In the genomic region with DNA sequence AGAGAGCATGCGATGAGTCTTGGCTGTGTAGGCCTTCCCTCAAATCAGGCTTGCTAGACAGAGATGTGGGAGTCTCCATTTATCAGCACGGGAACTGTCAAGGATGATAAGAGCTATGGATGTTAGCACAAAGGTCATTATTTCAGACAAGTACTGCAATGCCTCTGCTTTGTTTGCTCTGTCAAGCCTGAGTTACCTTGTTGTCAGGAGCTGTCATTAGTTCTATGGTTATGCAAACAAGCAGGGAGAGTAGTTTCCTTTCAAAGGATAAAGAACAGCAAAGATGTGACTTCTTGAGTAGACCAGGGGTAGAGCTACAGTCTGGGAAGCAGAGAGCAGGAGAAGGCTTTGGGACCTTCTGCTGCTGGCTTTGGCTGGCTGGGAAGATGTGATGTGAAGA, we compare ENCODE assay signal across 25 mouse cellular contexts.
DNase-seq lines count a peak whose midpoint lies in the region; ATAC-seq lines count a peak whose summit lies in the region.
"Had no signal": no experiment of that assay in that cellular context is flagged by ENCODE, and none has a peak within 500 bp of the region (broad histone marks: within the 10 kb centered on the region; RNA-seq: fewer than 3 reads in every experiment).

No protein-coding gene starts in this region.

- H3K27ac ChIP-seq in hindbrain, embryonic 11.5 days (ENCODE audit: low read depth, low read length) = no peak overlapping the region
- H3K27ac ChIP-seq in hindbrain, embryonic 14.5 days = no peak overlapping the region
- no peak overlapping the region for H3K27ac ChIP-seq in midbrain, embryonic 11.5 days (ENCODE audit: low read depth, low read length)
- H3K27ac ChIP-seq in midbrain, embryonic 15.5 days = no peak overlapping the region
- H3K27ac ChIP-seq: forebrain, embryonic 13.5 days; heart, embryonic 10.5 days; hindbrain, embryonic 13.5 days; layer of hippocampus, adult 2 months; left cerebral cortex, adult 2 months; limb, embryonic 12.5 days; liver, embryonic 15.5 days; midbrain, embryonic 13.5 days had no signal

- peak; percentile 4 for DNase-seq in hindbrain, embryonic 11.5 days (ENCODE audit: low spot score)
- DNase-seq in hindbrain, embryonic 14.5 days (ENCODE audit: low spot score) = no peak
- no peak for DNase-seq in midbrain, embryonic 11.5 days (ENCODE audit: low spot score, missing footprints)
- DNase-seq in embryo, embryonic 9.5 days (ENCODE audit: extremely low spot score) = peak; percentile 4
- DNase-seq in gastrocnemius, adult 8-10 months (ENCODE audit: low spot score in 2 of 2) = no peak
- DNase-seq in natural killer cell, adult 2 months (ENCODE audit: low spot score in 2 of 2) = no peak
- DNase-seq: adrenal gland, adult 8-10 months; cerebellum, adult 11 months; cerebellum, adult 9-11 months; gastrocnemius, postnatal 14 days; heart, postnatal 36 days; kidney, postnatal 14 days; lung, embryonic 14.5 days; lung, postnatal 36 days; thymus, postnatal 4 days had no signal

- H3K9me3 ChIP-seq in hindbrain, embryonic 11.5 days (ENCODE audit: control insufficient read depth, low read length) = no peaks in the 10 kb centered on the region
- no peaks in the 10 kb centered on the region for H3K9me3 ChIP-seq in hindbrain, embryonic 14.5 days (ENCODE audit: control insufficient read depth, low read length)
- no peaks in the 10 kb centered on the region for H3K9me3 ChIP-seq in midbrain, embryonic 11.5 days (ENCODE audit: control insufficient read depth, low read length)
- H3K9me3 ChIP-seq in midbrain, embryonic 15.5 days = no peaks in the 10 kb centered on the region
- H3K9me3 ChIP-seq: forebrain, embryonic 13.5 days; heart, embryonic 10.5 days; hindbrain, embryonic 13.5 days; limb, embryonic 12.5 days; liver, embryonic 15.5 days; midbrain, embryonic 13.5 days had no signal

- no peak overlapping the region for H3K4me2 ChIP-seq in hindbrain, embryonic 11.5 days (replicated peaks; ENCODE audit: low read depth, low read length)
- no peak overlapping the region for H3K4me2 ChIP-seq in hindbrain, embryonic 14.5 days (replicated peaks)
- no peak overlapping the region for H3K4me2 ChIP-seq in midbrain, embryonic 11.5 days
- no peak overlapping the region for H3K4me2 ChIP-seq in midbrain, embryonic 15.5 days
- H3K4me2 ChIP-seq: forebrain, embryonic 13.5 days; hindbrain, embryonic 13.5 days; limb, embryonic 12.5 days; liver, embryonic 15.5 days; lung, embryonic 14.5 days; midbrain, embryonic 13.5 days had no signal

- no peak overlapping the region for H3K9ac ChIP-seq in hindbrain, embryonic 11.5 days (ENCODE audit: low read depth, low read length)
- no peak overlapping the region for H3K9ac ChIP-seq in hindbrain, embryonic 14.5 days
- H3K9ac ChIP-seq in midbrain, embryonic 11.5 days (ENCODE audit: low read length) = no peak overlapping the region
- no peak overlapping the region for H3K9ac ChIP-seq in midbrain, embryonic 15.5 days
- H3K9ac ChIP-seq: forebrain, embryonic 13.5 days; hindbrain, embryonic 13.5 days; limb, embryonic 12.5 days; liver, embryonic 15.5 days; lung, embryonic 14.5 days; midbrain, embryonic 13.5 days had no signal

- no peaks in the 10 kb centered on the region for H3K4me1 ChIP-seq in hindbrain, embryonic 11.5 days (replicated peaks; ENCODE audit: control insufficient read depth, insufficient read depth, low read length)
- H3K4me1 ChIP-seq in hindbrain, embryonic 14.5 days (replicated peaks; ENCODE audit: control insufficient read depth, insufficient read depth, low read length) = no peaks in the 10 kb centered on the region
- H3K4me1 ChIP-seq in midbrain, embryonic 11.5 days (ENCODE audit: control insufficient read depth, insufficient read depth, low read length) = no peaks in the 10 kb centered on the region
- H3K4me1 ChIP-seq in midbrain, embryonic 15.5 days = no peaks in the 10 kb centered on the region
- H3K4me1 ChIP-seq: forebrain, embryonic 13.5 days; heart, embryonic 10.5 days; hindbrain, embryonic 13.5 days; limb, embryonic 12.5 days; liver, embryonic 15.5 days; midbrain, embryonic 13.5 days had no signal

- ATAC-seq in hindbrain, embryonic 11.5 days (ENCODE audit: low FRiP score) = no peak
- ATAC-seq in hindbrain, embryonic 14.5 days (ENCODE audit: low FRiP score) = no peak
- ATAC-seq in midbrain, embryonic 11.5 days (ENCODE audit: low FRiP score) = peak; percentile 35; the same call in 1 of the 2 replicates
- no peak for ATAC-seq in midbrain, embryonic 15.5 days (replicated peaks)
- ATAC-seq: forebrain, embryonic 13.5 days; intestine, postnatal 0 days; midbrain, embryonic 13.5 days had no signal

- WGBS in hindbrain, embryonic 11.5 days = 23% methylated on average over 2 of the region's 2 CpGs
- WGBS in hindbrain, embryonic 14.5 days = 12% methylated on average over 2 of the region's 2 CpGs
- WGBS in midbrain, embryonic 11.5 days = 47% methylated on average over 2 of the region's 2 CpGs
- WGBS in midbrain, embryonic 15.5 days = 28% methylated on average over 2 of the region's 2 CpGs

- no peak overlapping the region for H3K4me3 ChIP-seq in hindbrain, embryonic 11.5 days (ENCODE audit: low read depth, low read length)
- no peak overlapping the region for H3K4me3 ChIP-seq in hindbrain, embryonic 14.5 days (replicated peaks; ENCODE audit: low read length)
- H3K4me3 ChIP-seq in midbrain, embryonic 11.5 days (ENCODE audit: low read depth, low read length) = no peak overlapping the region
- no peak overlapping the region for H3K4me3 ChIP-seq in midbrain, embryonic 15.5 days
- H3K4me3 ChIP-seq: forebrain, embryonic 13.5 days; heart, embryonic 10.5 days; hindbrain, embryonic 13.5 days; layer of hippocampus, adult 2 months; left cerebral cortex, adult 2 months; limb, embryonic 12.5 days; liver, embryonic 15.5 days; midbrain, embryonic 13.5 days had no signal

- no peaks in the 10 kb centered on the region for H3K36me3 ChIP-seq in hindbrain, embryonic 11.5 days (ENCODE audit: control insufficient read depth, insufficient read depth, low read length)
- no peaks in the 10 kb centered on the region for H3K36me3 ChIP-seq in hindbrain, embryonic 14.5 days (replicated peaks; ENCODE audit: control insufficient read depth, insufficient read depth)
- no peaks in the 10 kb centered on the region for H3K36me3 ChIP-seq in midbrain, embryonic 11.5 days (ENCODE audit: control insufficient read depth, insufficient read depth, low read length)
- no peaks in the 10 kb centered on the region for H3K36me3 ChIP-seq in midbrain, embryonic 15.5 days (replicated peaks)
- H3K36me3 ChIP-seq: heart, embryonic 10.5 days; hindbrain, embryonic 13.5 days; limb, embryonic 12.5 days; liver, embryonic 15.5 days; midbrain, embryonic 13.5 days had no signal

- no peaks in the 10 kb centered on the region for H3K27me3 ChIP-seq in hindbrain, embryonic 11.5 days (ENCODE audit: control insufficient read depth, insufficient read depth, low read length)
- no peaks in the 10 kb centered on the region for H3K27me3 ChIP-seq in hindbrain, embryonic 14.5 days (ENCODE audit: control insufficient read depth, insufficient read depth, low read length)
- no peaks in the 10 kb centered on the region for H3K27me3 ChIP-seq in midbrain, embryonic 11.5 days (ENCODE audit: control insufficient read depth, insufficient read depth, low read length)
- no peaks in the 10 kb centered on the region for H3K27me3 ChIP-seq in midbrain, embryonic 15.5 days (replicated peaks)
- H3K27me3 ChIP-seq: forebrain, embryonic 13.5 days; hindbrain, embryonic 13.5 days; limb, embryonic 12.5 days; liver, embryonic 15.5 days; midbrain, embryonic 13.5 days had no signal

Comparison
In these comparisons a context has a peak if more than half of its experiments do, and no peak if none do; other contexts are left out.
1. DNase-seq: peak in hindbrain, embryonic 11.5 days (single experiment) and embryo, embryonic 9.5 days (single experiment); none in hindbrain, embryonic 14.5 days (single experiment), midbrain, embryonic 11.5 days (single experiment), gastrocnemius, adult 8-10 months (0 of 2) and natural killer cell, adult 2 months (0 of 2).